Mouse (Mus musculus): ENCODE data around the gene Zc2hc1b.

- no peak for TF ChIP-seq CTCF (conservative IDR thresholded peaks at IDR 0.05; ENCODE audit: insufficient read depth, insufficient read length, low read depth, low read length)
- no peak for TF ChIP-seq POLR2A (IDR thresholded peaks at IDR 0.05; ENCODE audit: low read depth, low read length)
Measured at GRCm38 (mm10) chr10:13209930-13210637, 32.3 kb upstream of the Zc2hc1b start.
